Mouse (Mus musculus) embryo, embryonic 10.5 days (tissue): Measurements from ENCODE around the gene Gm13285.
"Not testable (repeated sequence)": the region's sequence is repeated elsewhere in the genome, so short reads cannot be mapped to it uniquely, and the experiment has no call there.

ENCODE experiments used
- DNase-seq: peaks from one replicate; pipeline ENCODE4 v3.0.0-alpha.2; 2015; ENCODE audit warnings: low spot score

Gene Gm13285

DNA sequence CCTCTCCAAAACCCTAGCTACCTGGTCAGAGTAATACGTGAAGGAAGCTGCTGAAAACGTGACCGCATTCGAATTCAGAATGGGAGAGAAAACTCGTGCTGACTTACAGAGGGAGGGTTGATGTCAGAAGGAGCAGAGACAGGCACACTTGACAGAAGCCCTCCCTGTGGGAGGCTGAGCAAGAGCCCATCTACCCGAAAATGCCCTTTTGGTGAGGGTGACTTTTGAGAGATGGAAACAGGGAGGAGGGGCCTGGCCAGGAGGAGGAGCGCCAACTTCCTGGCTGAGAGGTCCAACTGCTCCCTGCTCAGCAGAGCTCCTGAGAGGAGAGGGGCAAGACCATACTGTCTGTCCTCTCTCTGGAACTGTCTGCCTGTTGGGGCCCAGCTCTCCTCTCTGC is at the start of gene Gm13285:
TSS of gene Gm13285 (plus strand) at position 301 of the 400 bp plus-strand sequence.
- DNase-seq: not testable (repeated sequence)

DNA sequence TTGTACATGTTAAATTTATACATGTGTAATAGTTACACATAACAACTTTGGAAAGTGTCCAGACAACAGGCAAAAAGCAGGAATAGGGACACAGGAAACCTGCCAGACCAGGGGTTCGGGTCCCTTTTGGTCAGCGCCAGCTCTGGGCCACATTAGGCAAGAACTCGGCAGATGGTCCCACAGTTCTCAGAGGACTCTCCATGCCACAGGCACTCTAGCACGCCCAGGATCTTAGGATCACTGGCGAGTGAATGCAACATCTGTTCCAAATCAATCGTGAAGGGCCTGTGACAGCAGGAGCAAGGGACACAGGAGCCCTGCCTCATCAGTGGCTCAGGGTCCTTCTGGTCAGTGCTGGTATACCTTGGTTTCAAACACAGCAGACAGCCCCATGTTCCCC is 49.5 kb upstream of the Gm13285 start:
- no peak for DNase-seq

GRCm38 (mm10) chr4:88754818-88755340 is 44.6 kb upstream of the Gm13285 start, which contains the start of gene Gm13271:
Gene Gm13271 (plus strand): TSS chr4:88754868.
- DNase-seq: not testable (repeated sequence)

GRCm38 (mm10) chr4:88756581-88757513 is 42.6 kb upstream of the Gm13285 start:
- peak; percentile 34 for DNase-seq

DNA sequence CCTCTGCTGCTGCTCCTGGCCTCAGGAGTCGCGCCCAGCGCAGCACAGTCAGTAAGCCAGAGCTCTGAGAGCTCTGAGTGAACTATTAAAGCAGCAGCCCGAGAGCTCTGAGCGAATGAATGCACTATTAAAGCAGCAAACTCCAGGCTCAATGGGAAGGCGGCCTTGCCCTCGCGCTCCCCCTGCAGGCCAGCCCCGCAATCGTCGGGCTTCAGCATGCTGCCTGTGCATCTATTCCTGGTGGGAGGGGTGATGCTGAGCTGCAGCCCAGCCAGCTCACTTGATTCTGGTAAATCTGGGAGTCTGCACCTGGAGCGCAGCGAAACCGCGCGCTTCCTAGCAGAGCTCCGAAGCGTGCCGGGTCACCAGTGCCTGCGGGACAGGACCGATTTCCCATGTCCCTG is 41.8 kb upstream of the Gm13285 start:
- peak; percentile 91 for DNase-seq

- DNase-seq: not testable (repeated sequence)
These were observed 40.7 kb upstream of the Gm13285 start for GRCm38 (mm10) chr4:88758751-88759150.

DNA sequence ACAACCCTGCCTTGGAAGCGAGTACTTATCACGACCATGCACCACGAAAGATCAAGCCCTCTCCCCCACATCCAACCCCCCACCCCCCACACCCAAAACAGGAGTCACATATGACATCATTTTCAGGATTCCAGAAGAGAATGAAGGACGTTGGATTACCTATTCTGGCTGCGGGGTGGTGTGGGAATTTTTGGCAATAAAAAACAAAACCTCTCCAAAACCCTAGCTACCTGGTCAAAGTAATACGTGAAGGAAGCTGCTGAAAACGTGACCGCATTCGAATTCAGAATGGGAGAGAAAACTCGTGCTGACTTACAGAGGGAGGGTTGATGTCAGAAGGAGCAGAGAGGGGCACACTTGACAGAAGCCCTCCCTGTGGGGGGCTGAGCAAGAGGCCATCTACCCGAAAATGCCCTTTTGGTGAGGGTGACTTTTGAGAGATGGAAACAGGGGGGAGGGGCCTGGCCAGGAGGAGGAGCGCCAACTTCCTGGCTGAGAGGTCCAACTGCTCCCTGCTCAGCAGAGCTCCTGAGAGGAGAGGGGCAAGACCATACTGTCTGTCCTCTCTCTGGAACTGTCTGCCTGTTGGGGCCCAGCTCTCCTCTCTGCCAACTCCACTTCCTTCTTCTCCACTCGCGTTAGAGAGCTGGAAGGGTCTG is 39.7 kb upstream of the Gm13285 start, which contains the start of gene Gm13283:
TSS of gene Gm13283 (plus strand) at position 510 of the 659 bp plus-strand sequence.
- not testable (repeated sequence) for DNase-seq

GRCm38 (mm10) chr4:88760431-88760830 is 39.0 kb upstream of the Gm13285 start:
- DNase-seq: peak; percentile 81

GRCm38 (mm10) chr4:88761776-88762175 is 37.7 kb upstream of the Gm13285 start:
- not testable (repeated sequence) for DNase-seq

GRCm38 (mm10) chr4:88762341-88762740 is 37.1 kb upstream of the Gm13285 start:
- not testable (repeated sequence) for DNase-seq

GRCm38 (mm10) chr4:88763384-88764018 is 36.0 kb upstream of the Gm13285 start:
- DNase-seq: peak; percentile 81

DNA sequence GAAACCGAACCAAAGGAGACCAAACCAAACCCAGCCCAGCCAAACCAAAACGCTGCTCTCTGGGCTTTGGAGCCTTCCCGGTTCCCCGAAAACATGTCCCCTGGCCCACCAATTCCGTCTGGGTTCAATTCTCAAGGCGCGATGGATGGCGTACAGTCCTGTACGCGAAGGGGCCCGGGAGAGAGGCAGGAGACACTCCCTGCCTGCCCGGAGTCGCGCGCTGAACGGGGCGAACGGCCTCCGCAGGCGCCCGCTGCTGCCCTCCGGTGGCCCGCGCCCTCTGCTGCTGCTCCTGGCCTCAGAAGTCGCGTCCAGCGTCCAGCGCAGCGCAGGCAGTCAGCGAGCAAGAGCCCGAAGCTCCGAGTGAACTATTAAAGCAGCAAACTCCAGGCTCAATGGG is 25.9 kb upstream of the Gm13285 start, which contains the start of gene Gm13290:
TSS of gene Gm13290 (plus strand) at position 301 of the 400 bp plus-strand sequence.
- DNase-seq: not testable (repeated sequence)

- DNase-seq: not testable (repeated sequence)
These were observed 22.8 kb upstream of the Gm13285 start, which contains the start of gene Gm13289 for GRCm38 (mm10) chr4:88776622-88777021. Gene Gm13289 (plus strand): TSS chr4:88776922.

- not testable (repeated sequence) for DNase-seq
These were observed 19.9 kb upstream of the Gm13285 start, which contains the start of gene Gm13272 for GRCm38 (mm10) chr4:88779550-88779949. Gene Gm13272 (plus strand): TSS chr4:88779850.

- DNase-seq: not testable (repeated sequence)
These were observed 19.1 kb upstream of the Gm13285 start for GRCm38 (mm10) chr4:88780320-88780719.

DNA sequence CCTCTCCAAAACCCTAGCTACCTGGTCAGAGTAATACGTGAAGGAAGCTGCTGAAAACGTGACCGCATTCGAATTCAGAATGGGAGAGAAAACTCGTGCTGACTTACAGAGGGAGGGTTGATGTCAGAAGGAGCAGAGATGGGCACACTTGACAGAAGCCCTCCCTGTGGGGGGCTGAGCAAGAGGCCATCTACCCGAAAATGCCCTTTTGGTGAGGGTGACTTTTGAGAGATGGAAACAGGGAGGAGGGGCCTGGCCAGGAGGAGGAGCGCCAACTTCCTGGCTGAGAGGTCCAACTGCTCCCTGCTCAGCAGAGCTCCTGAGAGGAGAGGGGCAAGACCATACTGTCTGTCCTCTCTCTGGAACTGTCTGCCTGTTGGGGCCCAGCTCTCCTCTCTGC is 17.6 kb upstream of the Gm13285 start, which contains the start of gene Ifnz:
TSS of gene Ifnz (plus strand) at position 301 of the 400 bp plus-strand sequence.
- not testable (repeated sequence) for DNase-seq

DNA sequence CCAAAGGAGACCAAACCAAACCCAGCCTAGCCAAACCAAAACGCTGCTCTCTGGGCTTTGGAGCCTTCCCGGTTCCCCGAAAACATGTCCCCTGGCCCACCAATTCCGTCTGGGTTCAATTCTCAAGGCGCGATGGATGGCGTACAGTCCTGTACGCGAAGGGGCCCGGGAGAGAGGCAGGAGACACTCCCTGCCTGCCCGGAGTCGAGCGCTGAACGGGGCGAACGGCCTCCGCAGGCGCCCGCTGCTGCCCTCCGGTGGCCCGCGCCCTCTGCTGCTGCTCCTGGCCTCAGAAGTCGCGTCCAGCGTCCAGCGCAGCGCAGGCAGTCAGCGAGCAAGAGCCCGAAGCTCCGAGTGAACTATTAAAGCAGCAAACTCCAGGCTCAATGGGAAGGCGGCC is 17.1 kb upstream of the Gm13285 start:
- not testable (repeated sequence) for DNase-seq

- not testable (repeated sequence) for DNase-seq
These were observed 14.1 kb upstream of the Gm13285 start, which contains the start of gene Gm13276 for GRCm38 (mm10) chr4:88785409-88785808. Gene Gm13276 (plus strand): TSS chr4:88785709.

DNA sequence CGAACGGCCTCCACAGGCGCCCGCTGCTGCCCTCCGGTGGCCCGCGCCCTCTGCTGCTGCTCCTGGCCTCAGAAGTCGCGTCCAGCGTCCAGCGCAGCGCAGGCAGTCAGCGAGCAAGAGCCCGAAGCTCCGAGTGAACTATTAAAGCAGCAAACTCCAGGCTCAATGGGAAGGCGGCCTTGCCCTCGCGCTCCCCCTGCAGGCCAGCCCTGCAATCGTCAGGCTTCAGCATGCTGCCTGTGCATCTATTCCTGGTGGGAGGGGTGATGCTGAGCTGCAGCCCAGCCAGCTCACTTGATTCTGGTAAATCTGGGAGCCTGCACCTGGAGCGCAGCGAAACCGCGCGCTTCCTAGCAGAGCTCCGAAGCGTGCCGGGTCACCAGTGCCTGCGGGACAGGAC is 11.1 kb upstream of the Gm13285 start, which contains the start of gene Gm13277:
TSS of gene Gm13277 (plus strand) at position 231 of the 400 bp plus-strand sequence.
- DNase-seq: not testable (repeated sequence)

DNA sequence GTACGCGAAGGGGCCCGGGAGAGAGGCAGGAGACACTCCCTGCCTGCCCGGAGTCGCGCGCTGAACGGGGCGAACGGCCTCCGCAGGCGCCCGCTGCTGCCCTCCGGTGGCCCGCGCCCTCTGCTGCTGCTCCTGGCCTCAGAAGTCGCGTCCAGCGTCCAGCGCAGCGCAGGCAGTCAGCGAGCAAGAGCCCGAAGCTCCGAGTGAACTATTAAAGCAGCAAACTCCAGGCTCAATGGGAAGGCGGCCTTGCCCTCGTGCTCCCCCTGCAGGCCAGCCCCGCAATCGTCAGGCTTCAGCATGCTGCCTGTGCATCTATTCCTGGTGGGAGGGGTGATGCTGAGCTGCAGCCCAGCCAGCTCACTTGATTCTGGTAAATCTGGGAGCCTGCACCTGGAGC is 8.2 kb upstream of the Gm13285 start, which contains the start of gene Gm13278:
TSS of gene Gm13278 (plus strand) at position 301 of the 400 bp plus-strand sequence.
- DNase-seq: not testable (repeated sequence)
